Mouse (Mus musculus) kidney, adult 2 months (tissue): ENCODE data around the gene Ube2o.

ENCODE experiments used
- CTCF ChIP-seq: fragments of 200-500 bp; conservative IDR thresholded peaks from 2 replicates; pipeline ENCODE4 v1.5.1; 2011; ENCODE audit warnings: low read depth, mild to moderate bottlenecking, control low read depth, low read length, moderate library complexity, mixed read lengths; ENCODE audit not compliant: insufficient read depth, insufficient read length
- POLR2A ChIP-seq: fragments of 200-500 bp; IDR thresholded peaks from one replicate; pipeline ENCODE4 v1.6.1; 2011; ENCODE audit warnings: low read depth, low read length, control low read depth

DNA sequence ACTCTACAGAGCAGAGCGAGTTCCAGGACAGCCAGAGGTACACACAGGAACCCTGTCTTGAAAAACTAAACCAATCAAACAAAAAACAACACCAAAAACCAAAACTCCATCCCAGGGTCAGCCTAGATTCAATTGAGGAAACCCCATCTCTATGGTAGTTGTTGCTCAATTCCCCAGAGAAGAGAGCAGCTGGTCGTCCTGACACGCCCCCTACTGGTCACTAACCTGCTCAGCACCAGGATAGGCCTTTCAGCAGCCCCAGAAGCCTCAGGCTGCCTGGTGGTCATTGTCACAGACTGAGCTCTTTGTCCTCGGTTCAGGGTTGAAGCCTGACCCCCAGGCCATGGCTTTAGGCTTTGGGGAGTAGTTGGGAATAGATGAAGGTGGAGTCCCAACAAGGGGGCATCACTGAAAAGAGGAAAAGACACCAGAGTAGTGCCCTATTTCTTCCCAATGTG is 87.4 kb downstream of the Ube2o start, which contains the start of gene Prpsap1:
- peak; percentile 85 for TF ChIP-seq CTCF
- TF ChIP-seq POLR2A = no peak
